Mouse (Mus musculus) cerebellum, adult 11 months (tissue): ENCODE measurements around the gene Neurl3.

Experiments used
- DNase-seq: peaks from one replicate; pipeline ENCODE4 v3.0.0; 2022

Gene Neurl3

DNA sequence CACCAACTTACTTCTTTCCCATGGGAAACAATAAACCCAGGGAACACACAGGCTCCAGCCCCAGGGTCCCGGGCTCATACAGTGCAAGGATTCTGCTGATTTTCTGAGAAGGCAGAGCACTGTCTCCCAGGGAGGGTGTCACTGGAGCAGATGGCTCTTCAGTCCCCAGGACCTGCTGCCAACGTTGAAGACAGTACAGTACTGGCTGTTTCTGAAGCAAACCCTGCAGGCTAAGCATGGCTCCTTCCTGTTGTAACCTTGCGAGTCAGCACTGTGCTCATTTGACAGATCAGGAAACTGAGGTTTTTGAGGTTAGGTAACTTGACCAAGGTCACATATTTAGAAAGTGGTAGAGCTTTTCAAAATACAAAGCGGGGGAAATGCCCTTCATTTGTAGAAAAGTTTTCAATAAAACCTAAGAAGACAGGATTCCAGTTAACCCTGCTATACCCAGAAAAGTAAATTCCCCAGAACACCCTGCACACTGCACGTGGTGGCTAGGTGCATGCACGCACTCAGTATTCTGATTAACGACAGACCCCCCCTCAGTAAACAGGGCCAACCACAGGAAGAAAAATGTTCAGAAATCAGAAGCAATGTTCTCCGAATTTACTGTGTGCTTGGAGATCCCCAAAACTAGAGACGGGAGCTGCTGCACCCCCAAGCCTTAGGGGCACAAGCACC is 22.1 kb upstream of the Neurl3 start:
- peak; percentile 60 for DNase-seq

DNA sequence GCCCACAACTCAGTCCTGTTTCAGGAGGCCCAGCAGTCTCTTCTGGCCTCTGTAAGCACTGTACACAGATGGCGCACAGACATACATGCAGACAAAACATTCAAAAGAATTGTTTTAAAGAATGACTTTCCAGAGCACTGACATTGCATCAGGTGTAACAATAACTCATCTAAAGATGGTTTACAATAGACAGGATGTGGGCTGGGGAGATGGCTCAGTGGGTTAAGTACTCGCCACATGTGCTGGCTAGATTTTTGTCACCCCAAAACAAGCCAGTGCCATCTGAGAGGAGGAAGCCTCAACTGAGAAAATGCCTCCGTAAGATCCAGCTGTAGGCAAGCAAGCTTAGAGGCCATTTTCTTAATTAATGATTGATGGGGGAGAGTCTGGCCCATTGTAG is 19.9 kb upstream of the Neurl3 start:
- no peak for DNase-seq

DNA sequence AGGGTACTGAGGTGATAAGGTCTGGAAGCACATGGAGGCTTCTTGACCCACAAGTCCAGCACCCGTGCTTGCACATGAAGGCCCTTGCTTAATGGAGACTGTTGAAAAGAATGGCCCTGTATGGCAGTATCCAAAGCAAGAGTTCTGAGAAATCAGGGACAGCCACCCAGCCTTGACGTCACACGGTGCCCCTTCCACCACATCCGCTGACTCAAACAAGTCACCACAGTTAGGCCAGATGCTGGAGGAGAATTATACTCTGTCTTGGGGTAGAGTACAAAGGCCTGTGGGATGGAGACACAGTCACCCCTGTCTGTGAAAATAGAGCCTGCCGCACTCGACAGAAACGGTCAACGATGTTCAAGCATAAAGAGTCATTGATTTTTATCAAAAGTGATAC is 19.0 kb upstream of the Neurl3 start:
- DNase-seq: no peak

DNA sequence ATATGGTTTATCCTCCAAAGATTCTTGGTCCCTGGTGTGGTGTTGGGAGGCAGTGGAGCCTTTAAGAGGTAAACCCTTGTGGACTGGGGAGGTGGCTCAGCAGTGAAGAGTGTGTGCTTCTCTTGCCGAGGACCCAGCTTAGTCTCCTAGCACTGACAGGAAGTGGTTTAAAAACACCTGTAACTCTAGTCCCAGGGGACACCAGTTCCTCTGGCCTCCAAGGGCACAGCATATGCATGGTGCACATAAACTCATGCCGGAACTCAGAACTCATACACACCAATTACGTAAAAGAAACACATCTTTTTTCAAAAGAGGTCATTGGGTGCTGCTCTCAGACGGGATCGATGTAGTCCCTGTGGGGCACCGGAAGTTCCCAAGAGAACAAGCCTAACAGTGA is 7.4 kb upstream of the Neurl3 start:
- no peak for DNase-seq

DNA sequence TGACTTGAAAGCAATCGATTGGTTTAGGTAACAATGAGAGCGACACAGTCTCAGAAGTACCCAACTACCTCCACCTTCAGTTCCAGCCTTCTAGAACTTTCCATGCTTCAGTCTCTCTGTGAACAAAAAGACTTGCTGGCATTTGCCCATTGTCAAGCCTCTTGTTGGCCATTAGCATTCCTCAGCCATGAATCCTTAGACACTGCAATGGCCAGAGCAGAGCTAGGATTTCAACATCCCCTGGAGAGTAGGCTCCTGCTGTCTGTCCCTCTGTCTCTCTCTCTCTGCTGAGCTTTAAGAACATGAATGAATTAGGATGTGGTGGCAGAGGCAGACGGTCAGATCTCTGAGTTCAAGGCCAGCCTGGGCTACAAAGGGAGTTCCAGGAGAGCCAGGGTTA is 6.5 kb upstream of the Neurl3 start:
- DNase-seq: no peak

DNA sequence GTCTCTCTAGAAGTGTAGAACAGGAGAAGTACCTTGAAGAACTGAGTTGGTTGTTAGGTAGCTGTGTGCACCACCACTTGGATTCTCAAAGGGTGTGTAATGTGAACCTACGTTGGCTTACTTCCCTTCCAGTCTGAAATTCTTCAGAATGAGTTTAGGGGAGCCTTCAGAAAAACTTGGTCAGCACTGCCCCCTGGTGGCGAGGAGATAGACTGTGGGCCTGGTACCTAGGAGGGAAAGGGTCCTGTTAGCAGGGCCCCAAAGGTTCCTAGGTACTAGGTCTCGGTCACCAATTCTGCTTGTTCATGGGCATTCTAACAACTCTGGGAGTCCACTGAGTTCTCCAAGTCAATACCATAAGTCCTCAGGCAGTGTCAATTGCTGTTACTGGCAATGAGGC is 4.7 kb upstream of the Neurl3 start:
- peak; percentile 78 for DNase-seq

DNA sequence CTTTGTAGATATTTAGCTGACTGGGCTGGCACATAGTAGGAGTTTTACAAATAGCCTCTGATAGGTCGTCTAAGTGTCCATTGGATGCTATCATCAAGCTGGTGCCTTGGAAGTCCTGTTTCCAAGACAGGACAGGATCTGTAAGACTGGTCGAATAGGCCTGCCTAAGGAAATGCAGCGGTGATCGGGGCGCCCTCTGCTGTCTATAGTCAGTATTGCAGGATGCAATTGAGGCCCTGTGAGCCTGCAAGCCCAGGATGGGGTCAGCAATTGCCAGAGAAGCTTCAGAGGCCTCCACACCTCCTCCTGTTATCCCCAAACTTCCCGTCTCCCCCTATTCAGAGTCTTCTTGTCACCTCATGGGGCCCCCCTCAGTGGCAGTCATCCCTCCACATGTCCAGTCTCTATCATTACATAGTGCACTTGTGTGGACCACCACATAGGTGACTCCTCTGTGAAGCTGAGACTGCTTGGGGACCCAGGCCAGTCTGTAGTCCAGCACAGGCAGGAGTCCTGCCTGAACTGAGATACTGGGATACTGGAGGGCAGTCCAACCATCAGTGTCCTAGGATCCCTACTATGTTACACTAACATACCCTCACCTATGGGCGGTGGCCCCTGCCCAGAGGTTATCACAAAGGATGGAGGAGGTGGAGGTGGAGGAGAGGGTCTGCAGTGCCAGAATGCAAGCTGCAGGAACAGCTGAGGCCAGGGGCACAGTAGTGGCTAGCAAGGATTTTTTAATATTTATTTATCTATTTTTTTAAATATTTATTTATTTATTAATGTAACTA is 3.0 kb upstream of the Neurl3 start:
- peak; percentile 76 for DNase-seq

DNA sequence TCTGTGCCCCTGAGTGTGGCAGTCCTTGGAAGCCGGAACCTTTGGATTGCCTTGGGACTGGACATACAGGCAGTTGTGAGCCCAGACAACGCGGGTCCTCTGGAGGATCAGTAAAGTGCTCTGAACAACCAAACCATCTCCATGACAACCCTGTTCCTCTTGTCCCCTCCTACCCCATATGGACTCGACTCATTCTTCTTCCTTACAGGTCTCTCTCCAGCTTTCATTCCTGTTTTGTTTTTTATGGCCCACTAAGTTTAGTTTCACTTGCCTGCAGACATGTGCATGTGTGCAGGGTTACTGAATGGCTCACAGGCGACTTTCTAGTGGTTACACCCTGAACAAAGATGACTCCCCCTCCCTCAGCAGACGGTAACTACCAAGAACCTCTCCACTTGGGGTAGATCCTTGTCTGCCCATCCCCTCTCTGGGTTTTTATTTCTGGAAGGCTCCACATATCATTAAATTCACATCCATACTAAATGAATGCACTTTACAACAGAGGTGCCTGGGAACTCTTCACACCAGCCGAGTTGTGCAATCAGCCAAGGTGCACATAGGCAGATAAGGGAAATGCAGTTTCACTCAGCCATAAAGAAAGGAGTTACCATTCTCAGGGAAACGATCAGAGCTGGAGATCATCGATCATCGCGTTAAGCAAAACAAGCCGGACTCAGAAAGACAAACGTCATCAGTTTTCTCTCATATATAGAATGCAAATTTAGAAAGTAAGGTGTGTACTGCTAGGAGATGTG is 1.3 kb upstream of the Neurl3 start:
- no peak for DNase-seq

DNA sequence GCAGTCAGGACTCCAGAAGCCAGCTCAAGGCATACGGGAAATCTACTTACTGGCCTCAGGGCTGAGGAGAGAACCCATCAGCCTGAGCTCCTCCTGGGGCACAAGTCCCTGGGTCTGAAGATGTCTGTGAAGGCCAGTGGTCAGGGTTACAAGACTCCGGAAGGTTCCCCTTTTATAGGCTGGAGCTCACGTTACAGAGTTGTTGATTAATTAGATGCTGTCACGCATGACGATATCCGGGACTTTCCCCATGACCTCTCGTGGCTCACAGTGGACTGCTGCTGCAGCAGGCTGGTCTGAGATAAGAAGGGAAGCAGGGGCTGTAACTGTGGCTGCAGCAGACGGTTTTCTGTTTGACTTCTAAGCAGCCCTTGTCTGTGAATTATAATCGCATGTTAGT is 1.2 kb downstream of the Neurl3 start:
- no peak for DNase-seq

DNA sequence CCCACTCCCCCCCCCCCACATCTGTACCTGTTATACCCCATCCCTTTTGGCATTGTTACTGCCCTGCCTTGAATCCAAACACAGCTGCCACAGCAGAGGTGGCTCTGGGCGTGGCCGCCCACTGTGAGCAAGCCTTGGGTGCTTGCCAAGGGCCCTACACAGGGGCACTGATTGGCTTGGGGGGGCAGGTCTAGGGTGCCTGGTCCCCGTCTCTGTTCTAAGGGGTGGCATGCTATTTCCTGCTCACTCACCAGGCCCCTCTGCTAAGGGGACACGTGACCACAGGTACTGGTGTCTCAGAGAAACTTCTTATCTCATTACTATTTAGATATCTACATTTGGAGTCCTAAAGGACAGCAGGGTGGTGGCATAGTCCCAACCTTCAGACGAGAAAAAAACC is 1.9 kb downstream of the Neurl3 start:
- no peak for DNase-seq

DNA sequence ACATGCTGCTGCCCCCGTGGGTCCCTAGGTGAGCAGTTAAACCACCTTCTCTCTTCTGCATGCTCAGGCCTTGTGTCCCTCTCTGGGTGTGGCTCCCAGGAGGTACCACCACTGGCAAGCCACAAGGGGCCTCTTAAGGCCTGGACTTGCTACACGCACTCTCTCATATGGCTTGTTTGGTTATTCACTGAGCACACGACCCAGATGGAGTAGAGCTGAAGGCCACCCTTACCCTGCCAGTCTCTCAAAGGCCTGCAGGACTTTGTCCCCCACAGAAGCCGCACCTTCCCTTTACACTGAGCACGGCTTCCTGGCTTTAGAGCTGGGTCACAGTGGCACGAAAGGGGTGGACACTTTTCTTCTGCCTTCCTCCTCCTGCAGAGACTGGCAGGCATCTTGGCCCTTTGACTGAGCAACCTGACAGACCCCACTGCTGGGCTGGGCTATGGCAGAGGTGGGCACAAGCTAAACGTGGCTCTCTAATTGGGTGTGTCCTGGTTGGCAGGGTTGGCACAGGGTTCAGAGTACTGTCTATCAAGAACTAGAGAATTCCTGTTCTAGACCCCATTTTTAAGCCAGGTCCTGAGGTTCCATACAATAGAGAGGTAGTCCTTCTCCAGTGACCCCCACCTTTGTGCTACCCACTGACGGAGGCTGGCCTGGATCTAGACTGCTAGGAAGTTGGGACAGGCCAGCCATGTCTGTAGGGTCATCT is 2.8 kb downstream of the Neurl3 start:
- no peak for DNase-seq

DNA sequence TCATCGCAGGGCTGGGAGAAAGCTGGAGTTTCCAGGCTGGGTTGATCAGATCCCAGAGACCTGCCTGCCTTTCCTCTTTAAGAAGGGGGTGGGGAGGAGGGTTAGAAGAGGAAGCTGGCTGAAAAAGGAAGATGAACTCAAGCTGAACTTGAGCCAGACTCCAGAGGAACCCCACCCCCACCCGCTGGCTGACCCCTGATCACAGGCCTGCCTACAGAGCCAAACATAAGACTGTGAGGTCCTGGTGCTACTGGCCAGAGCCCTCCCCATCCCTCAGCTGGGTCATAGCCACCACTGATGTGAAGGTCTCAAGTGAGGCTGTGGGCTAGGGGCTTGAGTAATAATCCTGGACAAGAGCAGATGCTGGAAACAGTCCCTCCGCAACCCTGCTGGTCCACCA is 3.8 kb downstream of the Neurl3 start:
- no peak for DNase-seq

DNA sequence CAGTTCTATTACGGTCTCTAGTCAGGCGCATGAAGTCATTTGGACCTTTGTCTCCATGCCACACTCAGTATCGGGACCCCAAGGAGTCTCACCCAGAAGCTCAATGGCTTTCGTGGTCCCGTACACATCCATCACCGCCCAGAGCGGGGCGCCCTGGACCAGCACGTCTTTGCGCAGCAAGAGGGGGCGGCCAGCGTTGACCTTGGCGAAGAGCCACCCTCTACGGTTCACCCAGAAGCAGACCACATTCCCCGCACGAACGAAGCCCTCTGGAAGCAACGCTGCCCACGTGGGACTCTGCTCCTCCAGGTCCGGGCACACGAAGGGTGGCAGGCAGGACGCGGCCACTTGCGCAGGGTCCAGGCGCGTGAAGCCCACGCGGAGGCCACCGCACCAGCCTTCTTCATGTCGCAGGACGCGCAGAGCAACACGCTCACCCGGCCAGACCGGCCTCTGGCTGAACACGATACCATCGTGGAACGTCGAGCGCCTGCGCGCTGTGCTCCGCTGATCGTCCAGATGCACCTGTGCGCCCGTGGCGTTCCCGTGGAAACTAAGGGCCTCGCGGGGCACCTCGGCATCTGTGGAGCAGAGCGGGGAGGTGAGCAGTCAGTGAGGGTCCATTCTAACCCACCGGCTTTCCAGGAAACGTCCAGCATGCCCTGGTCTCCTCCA is 5.2 kb downstream of the Neurl3 start:
- no peak for DNase-seq

DNA sequence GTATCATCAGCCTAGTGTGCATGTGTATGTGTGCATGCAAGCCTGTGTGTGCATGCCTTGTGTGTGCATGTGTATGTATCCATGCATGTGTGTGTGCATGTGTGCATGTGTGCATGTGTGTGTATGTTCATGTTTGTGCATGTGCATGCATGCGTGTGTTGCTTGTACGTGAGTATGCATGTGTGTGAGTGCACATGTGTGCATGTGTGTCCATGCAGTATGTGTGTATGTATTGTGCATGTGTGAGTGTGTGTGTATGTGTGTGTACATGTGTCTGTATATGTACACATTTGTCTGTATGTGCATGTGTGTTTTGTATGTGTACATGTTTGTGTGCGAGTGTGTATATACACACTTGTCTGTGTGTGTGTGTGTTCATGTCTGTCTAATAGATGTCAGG is 6.9 kb downstream of the Neurl3 start:
- DNase-seq: no peak

DNA sequence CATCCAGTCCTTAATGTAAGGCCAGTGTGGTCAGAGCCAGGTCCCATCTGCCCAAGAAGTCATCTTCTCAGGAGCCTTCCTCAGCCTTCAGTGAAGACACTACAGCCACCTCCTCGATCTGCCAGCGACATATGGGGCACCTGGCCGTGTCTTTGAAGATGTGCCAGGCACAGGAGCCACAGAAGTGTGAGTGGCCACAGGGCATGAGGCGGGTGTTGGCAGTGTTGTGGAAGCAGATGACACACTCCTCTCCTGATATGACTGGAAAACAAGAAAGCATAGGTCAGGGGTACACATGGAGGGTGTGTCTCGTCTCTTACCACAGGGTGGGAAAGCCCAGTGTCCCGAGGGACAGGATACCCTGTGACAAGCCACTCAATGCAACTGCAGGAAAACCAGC is 8.2 kb downstream of the Neurl3 start:
- DNase-seq: peak; percentile 86

DNA sequence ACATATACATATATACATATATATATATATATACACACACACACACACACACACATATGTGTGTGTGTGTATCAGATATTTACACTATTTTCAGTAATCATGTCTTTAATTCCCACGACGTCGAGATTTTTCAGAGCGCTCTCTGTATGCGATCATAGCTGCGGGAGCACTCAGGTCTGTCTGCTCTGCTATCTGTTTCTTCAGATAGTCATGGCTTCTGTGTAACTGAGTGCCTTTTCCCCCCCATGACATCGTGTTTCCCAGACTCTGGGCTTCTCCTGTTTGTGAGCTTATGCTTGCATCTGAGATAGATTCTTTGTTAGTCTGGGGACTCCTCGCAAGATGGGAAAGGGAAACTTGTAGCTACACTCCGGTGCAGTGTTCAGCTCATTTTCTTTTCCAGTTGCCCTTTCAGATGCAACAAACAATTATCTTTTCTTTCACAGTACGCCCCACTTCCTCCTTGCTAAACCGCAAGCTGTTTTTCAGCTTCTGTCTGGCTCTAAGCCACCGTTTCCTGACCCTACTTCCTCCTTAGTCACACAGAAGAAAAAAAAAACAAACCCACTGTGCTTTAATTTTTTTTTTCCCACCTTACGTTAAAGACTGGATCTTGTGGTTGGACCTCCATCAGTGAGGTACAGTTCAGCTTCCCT is 10.5 kb downstream of the Neurl3 start:
- no peak for DNase-seq

DNA sequence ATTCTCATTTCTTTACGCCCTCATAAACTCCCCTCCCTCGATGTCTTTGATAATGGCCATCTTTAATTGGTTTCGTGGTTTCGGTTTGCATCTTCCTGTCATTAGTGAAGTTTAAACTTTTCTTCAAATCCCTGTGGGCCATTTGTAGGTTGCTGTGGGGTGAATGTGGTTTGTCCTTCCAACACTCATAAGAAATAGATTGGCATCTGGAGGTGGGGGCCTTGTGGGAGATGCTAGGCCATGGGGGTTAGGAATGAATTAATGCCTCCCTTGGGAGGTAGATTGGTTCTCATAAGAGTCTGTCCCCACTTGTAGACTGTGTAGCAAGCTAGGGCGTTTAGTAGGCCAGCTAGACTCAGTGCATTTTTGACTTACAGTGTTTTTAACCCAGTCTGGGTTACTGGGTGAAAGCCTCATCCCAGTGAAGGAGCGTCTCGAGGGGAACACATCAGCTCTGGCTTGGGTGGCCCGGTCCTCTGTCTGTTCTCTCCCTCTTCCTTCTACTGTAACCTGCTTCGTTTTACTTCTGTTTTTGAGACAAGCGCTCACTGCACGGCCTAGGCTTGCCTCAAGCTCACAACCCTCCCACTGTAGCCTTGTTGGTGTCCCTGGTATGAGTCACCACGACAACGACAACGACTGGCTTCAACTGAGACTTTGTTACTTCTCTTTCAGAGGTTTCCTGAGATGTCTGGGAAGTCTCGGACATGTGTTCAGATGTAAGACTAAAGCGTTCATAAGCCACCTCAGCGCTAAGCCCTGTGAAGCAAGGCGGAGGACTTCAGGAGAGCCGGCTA is 12.6 kb downstream of the Neurl3 start:
- DNase-seq: no peak

DNA sequence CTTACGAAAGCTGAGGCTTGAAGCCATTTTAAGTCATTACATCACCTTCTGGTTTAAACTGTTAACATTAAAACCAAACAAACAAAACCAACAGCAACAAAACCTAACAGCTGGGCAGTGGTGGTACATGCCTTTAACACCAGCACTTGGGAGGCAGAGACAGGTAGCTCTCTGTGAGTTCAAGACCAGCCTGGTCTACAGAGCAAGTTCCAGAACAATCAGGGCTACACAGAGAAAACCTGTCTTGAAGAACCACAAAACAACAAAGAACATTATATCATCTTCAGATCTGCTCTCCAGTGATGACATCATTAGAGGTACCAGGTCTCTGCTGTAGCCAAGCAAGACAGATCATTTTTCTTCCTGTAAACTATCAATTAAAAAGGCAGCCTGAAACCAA is 14.1 kb downstream of the Neurl3 start:
- DNase-seq: no peak

DNA sequence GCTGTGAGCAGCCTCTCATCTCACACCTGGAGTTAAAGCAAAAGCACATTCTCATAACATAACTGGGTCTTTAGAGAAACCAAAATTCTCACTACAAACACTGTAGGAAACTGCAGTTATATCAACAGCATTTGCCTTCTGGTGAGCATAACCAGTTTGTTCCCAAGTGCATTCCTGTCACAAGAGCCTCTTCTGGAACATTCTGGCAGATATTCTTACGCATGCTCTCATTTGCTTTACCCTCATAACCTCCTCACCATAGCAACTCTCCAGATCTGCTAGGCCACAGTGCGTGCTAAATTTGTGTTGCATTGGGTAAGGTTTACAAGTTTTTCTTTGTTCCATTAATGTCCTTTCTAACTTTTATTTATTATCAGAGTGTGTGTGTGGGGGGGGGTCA is 15.2 kb downstream of the Neurl3 start:
- no peak for DNase-seq

DNA sequence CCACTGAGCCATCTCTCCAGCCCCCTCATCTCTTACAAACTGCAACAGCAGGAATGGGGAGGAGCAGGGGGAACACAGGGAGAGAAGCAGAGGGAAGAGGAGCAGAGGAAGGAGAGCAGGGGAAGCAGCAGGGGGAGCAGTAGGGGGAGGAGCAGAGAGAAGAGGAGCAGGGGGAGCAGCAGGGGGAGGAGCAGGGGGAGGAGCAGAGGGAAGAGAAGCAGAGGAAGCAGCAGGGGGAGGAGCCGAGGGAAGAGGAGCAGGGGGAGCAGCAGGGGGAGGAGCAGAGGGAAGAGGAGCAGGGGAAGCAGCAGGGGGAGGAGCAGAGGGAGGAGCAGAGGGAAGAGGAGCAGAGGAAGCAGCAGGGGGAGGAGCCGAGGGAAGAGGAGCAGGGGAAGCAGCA is 15.8 kb downstream of the Neurl3 start:
- no peak for DNase-seq

DNA sequence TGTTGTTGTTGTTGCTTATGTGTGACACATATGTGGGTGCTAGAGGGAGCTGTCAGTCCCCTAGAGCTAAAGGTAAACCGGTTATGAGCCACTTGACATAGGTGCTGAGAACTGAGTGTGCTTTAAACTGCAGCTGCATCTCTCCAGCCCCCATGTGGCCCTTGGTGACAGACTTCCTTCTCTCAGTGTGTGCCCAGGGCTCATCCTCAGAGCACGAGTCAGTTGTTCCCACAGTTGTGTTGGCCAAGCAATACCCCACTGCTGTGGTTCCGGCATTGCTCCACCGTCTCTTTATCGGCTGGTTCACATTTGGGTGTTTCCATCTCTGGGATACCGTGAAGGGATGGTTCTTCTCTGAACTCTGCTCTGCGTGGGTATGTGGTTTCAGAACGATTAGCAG is 17.2 kb downstream of the Neurl3 start:
- DNase-seq: no peak
